Mouse (Mus musculus) lung, adult 2 months (tissue): ENCODE measurements around the gene Slc5a1.

Experiments used
- CTCF ChIP-seq: fragments of 200-500 bp; IDR thresholded peaks from 2 replicates; pipeline ENCODE4 v1.5.1; 2011; ENCODE audit warnings: mild to moderate bottlenecking, low read length, control low read depth; ENCODE audit not compliant: insufficient read depth
- POLR2A ChIP-seq: fragments of 200-500 bp; IDR thresholded peaks from 2 replicates; pipeline ENCODE4 v1.6.1; 2011; ENCODE audit warnings: low read depth, mild to moderate bottlenecking, control low read depth, low read length, borderline replicate concordance; ENCODE audit errors: extremely low read depth

GRCm38 (mm10) chr5:33200071-33200470 is 96.1 kb downstream of the Slc5a1 start:
- TF ChIP-seq POLR2A = no peak
- no peak for TF ChIP-seq CTCF
